Mouse (Mus musculus) heart, embryonic 13.5 days (tissue): ENCODE results near the gene Phf12. TPM values are rescaled to one million over a fixed set of nuclear protein-coding genes. Genes with fewer than 3 reads are reported as not detected.

Experiments used
- microRNA counts: library from miRNA; unstranded; fragments of <30 nt; microRNA quantifications from one replicate; lab custom pipeline; 2016
- microRNA-seq: library from miRNA; unstranded; fragments of <30 nt; microRNA quantifications from one replicate; pipeline ENCODE4, GENCODE M21; 2016
- polyA plus RNA-seq: library from polyadenylated mRNA; unstranded; fragments of >200 nt; fragmentation: Nextera tagmentation; extraction: Ambion mirVana; gene quantifications from 2 replicates; pipeline ENCODE4 v1.2.1, GENCODE M21; 2015

Phf12 gene
- polyA plus RNA-seq, 1 experiment from 2014 or later, result 9.9 TPM

MicroRNAs within 50 kb of the gene (microRNA counts, 519-probe panel; counts per million panel counts)
- 6,344 counts per million, percentile 95 among the panel's probes with 10 or more counts for microRNA mmu-miR-144 (lab: Ali Mortazavi, UCI)
- microRNA mmu-miR-451 (lab: Ali Mortazavi, UCI), result 5,938 counts per million, percentile 92 among the panel's probes with 10 or more counts

Small RNA genes within 50 kb of the gene (microRNA-seq; reads per million reads assigned to microRNA genes)
- gene Mir144 (253 reads per million, percentile 66 among the genes with 10 or more reads in this experiment), gene Mir451a (not detected), gene Mir451b (not detected)

Other genes starting within 250 kb of the Phf12 start
- gene Myo18a, start 219.5 kb upstream of the Phf12 start, polyA plus RNA-seq, result 94.9 and 100.0 TPM in 2 replicates
- gene Gm10277, start 195.0 kb upstream of the Phf12 start, polyA plus RNA-seq, result 1.1 and 1.3 TPM in 2 replicates
- 4.6 and 4.9 TPM in 2 replicates for gene Pipox, start 88.7 kb upstream of the Phf12 start, polyA plus RNA-seq
- 0.09 and 0.20 TPM in 2 replicates for gene Sez6, start 52.0 kb upstream of the Phf12 start, polyA plus RNA-seq
- gene Dhrs13, start 49.5 kb downstream of the Phf12 start, polyA plus RNA-seq, result 13.2 and 14.1 TPM in 2 replicates
- gene Flot2, start 55.2 kb downstream of the Phf12 start, polyA plus RNA-seq, result 71.8 and 83.9 TPM in 2 replicates
- 23.6 and 24.3 TPM in 2 replicates for gene Eral1, start 97.6 kb downstream of the Phf12 start, polyA plus RNA-seq
- gene Fam222b, start 111.9 kb downstream of the Phf12 start, polyA plus RNA-seq, result 16.5 and 17.7 TPM in 2 replicates
- 41.2 and 43.0 TPM in 2 replicates for gene Traf4, start 182.8 kb downstream of the Phf12 start, polyA plus RNA-seq
- gene Nek8, start 193.9 kb downstream of the Phf12 start, polyA plus RNA-seq, result 12.7 and 13.2 TPM in 2 replicates
- 14.3 and 14.7 TPM in 2 replicates for gene Tlcd1, start 194.0 kb downstream of the Phf12 start, polyA plus RNA-seq
- 833 and 868 TPM in 2 replicates for gene Rpl23a, start 200.8 kb downstream of the Phf12 start, polyA plus RNA-seq
- 57.5 and 60.9 TPM in 2 replicates for gene Rab34, start 205.7 kb downstream of the Phf12 start, polyA plus RNA-seq
- gene Proca1, start 210.6 kb downstream of the Phf12 start, polyA plus RNA-seq, result 2.2 and 2.9 TPM in 2 replicates